Comparison of ENCODE assay signal across 11 mouse cellular contexts in genomic region chr11:24087069-24087468, GRCm38 (mm10). TPM values are rescaled to one million over a fixed set of nuclear protein-coding genes. Genes with fewer than 3 reads are reported as not detected.
A peak's percentile ranks its signal among the peaks of the same experiment; 100 is the strongest.
DNase-seq lines count a peak whose midpoint lies in the region; ATAC-seq lines count a peak whose summit lies in the region.
"Had no signal": no experiment of that assay in that cellular context is flagged by ENCODE, and none has a peak within 500 bp of the region (broad histone marks: within the 10 kb centered on the region; RNA-seq: fewer than 3 reads in every experiment).

No protein-coding gene starts in this region.

- H3K4me2 ChIP-seq in limb, embryonic 15.5 days: no peak overlapping the region
- H3K4me2 ChIP-seq in midbrain, embryonic 13.5 days (replicated peaks): no peak overlapping the region
- no peak overlapping the region for H3K4me2 ChIP-seq in stomach, embryonic 14.5 days (replicated peaks; ENCODE audit: low read depth, low read length)

- no peak overlapping the region for H3K9ac ChIP-seq in limb, embryonic 15.5 days
- no peak overlapping the region for H3K9ac ChIP-seq in midbrain, embryonic 13.5 days (replicated peaks)
- H3K9ac ChIP-seq in stomach, embryonic 14.5 days (replicated peaks; ENCODE audit: low read depth, low read length): no peak overlapping the region

- H3K9me3 ChIP-seq in limb, embryonic 15.5 days: no peaks in the 10 kb centered on the region
- no peaks in the 10 kb centered on the region for H3K9me3 ChIP-seq in limb, embryonic 10.5 days (replicated peaks)
- H3K9me3 ChIP-seq in midbrain, embryonic 13.5 days: no peaks in the 10 kb centered on the region
- no peaks in the 10 kb centered on the region for H3K9me3 ChIP-seq in stomach, embryonic 14.5 days (ENCODE audit: control insufficient read depth, low read depth, low read length)

- no peak overlapping the region for H3K4me3 ChIP-seq in limb, embryonic 15.5 days
- H3K4me3 ChIP-seq in limb, embryonic 10.5 days: no peak overlapping the region
- H3K4me3 ChIP-seq in midbrain, embryonic 13.5 days (replicated peaks): no peak overlapping the region
- H3K4me3 ChIP-seq in stomach, embryonic 14.5 days (ENCODE audit: low read depth, low read length): no peak overlapping the region

- peaks cover 27% of the 10 kb centered on the region for H3K36me3 ChIP-seq in limb, embryonic 15.5 days
- peaks cover 61% of the 10 kb centered on the region for H3K36me3 ChIP-seq in limb, embryonic 10.5 days
- H3K36me3 ChIP-seq in midbrain, embryonic 13.5 days: peaks cover 38% of the 10 kb centered on the region
- peaks cover 14% of the 10 kb centered on the region for H3K36me3 ChIP-seq in stomach, embryonic 14.5 days (ENCODE audit: control insufficient read depth, insufficient read depth, low read length)

- DNase-seq in limb, embryonic 10.5 days (ENCODE audit: low spot score): no peak
- peak; percentile 83 for DNase-seq in fat pad, adult 2 months (ENCODE audit: extremely low read depth, low read depth, low spot score)
- DNase-seq in kidney, postnatal 14 days: no peak
- no peak for DNase-seq in thymus, postnatal 14 days
- no peak for DNase-seq in heart, adult 11 months
- DNase-seq: cerebellum, postnatal 25 days; liver; lung, postnatal 36 days had no signal

- ATAC-seq in limb, embryonic 15.5 days (ENCODE audit: insufficient number of reproducible peaks, low FRiP score, low TSS enrichment, low read depth): no peak
- ATAC-seq in midbrain, embryonic 13.5 days: no peak
- ATAC-seq in stomach, embryonic 14.5 days (ENCODE audit: insufficient number of reproducible peaks, insufficient read depth, low FRiP score, low read depth): peak; percentile 26; the same call in 1 of the 2 replicates

- no peaks in the 10 kb centered on the region for H3K27me3 ChIP-seq in limb, embryonic 15.5 days
- H3K27me3 ChIP-seq in limb, embryonic 10.5 days (ENCODE audit: low read depth, poor library complexity, severe bottlenecking): no peaks in the 10 kb centered on the region
- H3K27me3 ChIP-seq in midbrain, embryonic 13.5 days: no peaks in the 10 kb centered on the region; the same call in 1 of the 2 replicates
- no peaks in the 10 kb centered on the region for H3K27me3 ChIP-seq in stomach, embryonic 14.5 days (ENCODE audit: control insufficient read depth, insufficient read depth, low read length)

- H3K27ac ChIP-seq in limb, embryonic 15.5 days: peak overlapping the region; percentile 6; the same call in 1 of the 2 replicates
- H3K27ac ChIP-seq in limb, embryonic 10.5 days: no peak overlapping the region
- H3K27ac ChIP-seq in midbrain, embryonic 13.5 days: 0 out of 2 replicates have a peak overlapping the region, but pooled peaks have one; percentile 14
- peak overlapping the region; percentile 55; the same call in 1 of the 2 replicates for H3K27ac ChIP-seq in stomach, embryonic 14.5 days (ENCODE audit: low read length)

- H3K4me1 ChIP-seq in limb, embryonic 15.5 days: peaks cover 37% of the 10 kb centered on the region
- H3K4me1 ChIP-seq in limb, embryonic 10.5 days: peaks cover 57% of the 10 kb centered on the region
- peaks cover 95% of the 10 kb centered on the region for H3K4me1 ChIP-seq in midbrain, embryonic 13.5 days (replicated peaks)
- H3K4me1 ChIP-seq in stomach, embryonic 14.5 days (ENCODE audit: control insufficient read depth, insufficient read depth, low read length): peaks cover 37% of the 10 kb centered on the region

- 54% methylated on average over 4 of the region's 4 CpGs for WGBS in limb, embryonic 15.5 days
- 76% methylated on average over 4 of the region's 4 CpGs for WGBS in limb, embryonic 10.5 days
- WGBS in midbrain, embryonic 13.5 days: 63% methylated on average over 4 of the region's 4 CpGs
- 27% methylated on average over 4 of the region's 4 CpGs for WGBS in stomach, embryonic 14.5 days

RNA-seq across cellular contexts. Expression of gene Bcl11a, which starts 9.2 kb away (rescaled TPM):
- polyA plus RNA-seq in limb, embryonic 15.5 days (2015; fragmentation: Nextera tagmentation; extraction: Ambion mirVana): 52.1 and 60.9 TPM in 2 replicates
- 41.4 and 75.0 TPM in 2 replicates for polyA plus RNA-seq in limb, embryonic 10.5 days (2016; fragmentation: Nextera tagmentation; extraction: Ambion mirVana)
- 97.6 and 102 TPM in 2 replicates for polyA plus RNA-seq in midbrain, embryonic 13.5 days (2015; fragmentation: Nextera tagmentation; extraction: Ambion mirVana)
- polyA plus RNA-seq in stomach, embryonic 14.5 days (2014; fragmentation: Nextera tagmentation; extraction: Ambion mirVana): 40.0 and 40.8 TPM in 2 replicates

RNA-seq across cellular contexts. Expression of gene A830031A19Rik, which starts 12.2 kb away (rescaled TPM):
- polyA plus RNA-seq in limb, embryonic 15.5 days (2015; fragmentation: Nextera tagmentation; extraction: Ambion mirVana): 0.20 TPM in 1 of 2 replicates, not detected in the other
- polyA plus RNA-seq in limb, embryonic 10.5 days (2016; fragmentation: Nextera tagmentation; extraction: Ambion mirVana): not detected in 2 replicates
- not detected in 2 replicates for polyA plus RNA-seq in midbrain, embryonic 13.5 days (2015; fragmentation: Nextera tagmentation; extraction: Ambion mirVana)
- not detected in 2 replicates for polyA plus RNA-seq in stomach, embryonic 14.5 days (2014; fragmentation: Nextera tagmentation; extraction: Ambion mirVana)
